ENCODE assay signal across 22 mouse cellular contexts in genomic region chr15:77293493-77293892, GRCm38 (mm10). TPM values are rescaled to one million over a fixed set of nuclear protein-coding genes. Genes with fewer than 3 reads are reported as not detected.
DNase-seq lines count a peak whose midpoint lies in the region; ATAC-seq and TF ChIP-seq lines count a peak whose summit lies in the region.
"Had no signal": no experiment of that assay in that cellular context is flagged by ENCODE, and none has a peak within 500 bp of the region (broad histone marks: within the 10 kb centered on the region; RNA-seq: fewer than 3 reads in every experiment).

No protein-coding gene starts in this region.

- peaks cover 23% of the 10 kb centered on the region for H3K4me1 ChIP-seq in hindbrain, embryonic 13.5 days (replicated peaks)
- no peaks in the 10 kb centered on the region for H3K4me1 ChIP-seq in hindbrain, postnatal 0 days (ENCODE audit: insufficient read depth, low read length)
- H3K4me1 ChIP-seq in lung, postnatal 0 days (ENCODE audit: insufficient read depth, low read depth, low read length): peaks cover 8% of the 10 kb centered on the region; the same call in 1 of the 2 replicates

- H3K9me3 ChIP-seq in hindbrain, embryonic 13.5 days: no peaks in the 10 kb centered on the region
- no peaks in the 10 kb centered on the region for H3K9me3 ChIP-seq in hindbrain, postnatal 0 days (ENCODE audit: low read length)
- no peaks in the 10 kb centered on the region for H3K9me3 ChIP-seq in lung, postnatal 0 days (ENCODE audit: low read length)
- H3K9me3 ChIP-seq: embryonic facial prominence, embryonic 12.5 days; embryonic facial prominence, embryonic 15.5 days; hindbrain, embryonic 10.5 days had no signal

- no peak for DNase-seq in hindbrain, postnatal 0 days (ENCODE audit: low spot score)
- DNase-seq in lung, postnatal 0 days (ENCODE audit: low spot score): peak; percentile 88
- no peak for DNase-seq in lung, postnatal 4 days
- DNase-seq in lung, postnatal 10 days: peak; percentile 31
- DNase-seq in spleen, postnatal 36 days (ENCODE audit: low spot score in 2 of 2): no peak
- no peak for DNase-seq in embryo, embryonic 11 days
- DNase-seq: adrenal gland, postnatal 10 days; adrenal gland, postnatal 36 days; cerebellum, adult 18-20 months; cerebellum, adult 9-10 months; forebrain, postnatal 0 days; gastrocnemius, postnatal 36 days; heart, postnatal 10 days; heart, postnatal 36 days had no signal

- TF ChIP-seq EP300 in lung, postnatal 0 days (IDR thresholded peaks at IDR 0.05): peak; percentile 97

- no peak for TF ChIP-seq CTCF in hindbrain, postnatal 0 days (IDR thresholded peaks at IDR 0.05; ENCODE audit: low read depth)
- no peak for TF ChIP-seq CTCF in lung, postnatal 0 days (IDR thresholded peaks at IDR 0.05)

- no peak for ATAC-seq in hindbrain, embryonic 13.5 days (ENCODE audit: low FRiP score)
- no peak for ATAC-seq in hindbrain, postnatal 0 days
- ATAC-seq in lung, postnatal 0 days: peak; percentile 91
- ATAC-seq: CD4-positive, CD25-positive, alpha-beta regulatory T cell, adult 4 months; forebrain, embryonic 14.5 days; forebrain, postnatal 0 days had no signal

- H3K27ac ChIP-seq in hindbrain, embryonic 13.5 days: 0 out of 2 replicates have a peak overlapping the region, but pooled peaks have one; percentile 0
- H3K27ac ChIP-seq in hindbrain, postnatal 0 days: no peak overlapping the region
- peak overlapping the region; percentile 78 for H3K27ac ChIP-seq in lung, postnatal 0 days (ENCODE audit: low read length)
- H3K27ac ChIP-seq: embryonic facial prominence, embryonic 12.5 days; hindbrain, embryonic 10.5 days; hindbrain, embryonic 14.5 days had no signal

- no peak overlapping the region for H3K9ac ChIP-seq in hindbrain, embryonic 13.5 days
- H3K9ac ChIP-seq in hindbrain, postnatal 0 days (replicated peaks; ENCODE audit: low read length): no peak overlapping the region
- no peak overlapping the region for H3K9ac ChIP-seq in lung, postnatal 0 days (replicated peaks; ENCODE audit: low read depth)
- H3K9ac ChIP-seq: embryonic facial prominence, embryonic 12.5 days; embryonic facial prominence, embryonic 15.5 days; forebrain, postnatal 0 days; hindbrain, embryonic 14.5 days had no signal

- WGBS in hindbrain, embryonic 13.5 days: 93% methylated on average over 3 of the region's 3 CpGs
- WGBS in hindbrain, postnatal 0 days: 91% methylated on average over 3 of the region's 3 CpGs
- WGBS in lung, postnatal 0 days: 41% methylated on average over 3 of the region's 3 CpGs

- no peak overlapping the region for H3K4me3 ChIP-seq in hindbrain, embryonic 13.5 days
- H3K4me3 ChIP-seq in hindbrain, postnatal 0 days (ENCODE audit: low read length): no peak overlapping the region
- no peak overlapping the region for H3K4me3 ChIP-seq in lung, postnatal 0 days (ENCODE audit: low read depth, low read length)
- H3K4me3 ChIP-seq: embryonic facial prominence, embryonic 12.5 days; embryonic facial prominence, embryonic 15.5 days; hindbrain, embryonic 10.5 days had no signal

- no peaks in the 10 kb centered on the region for H3K36me3 ChIP-seq in hindbrain, embryonic 13.5 days
- no peaks in the 10 kb centered on the region for H3K36me3 ChIP-seq in hindbrain, postnatal 0 days (ENCODE audit: insufficient read depth, low read length)
- H3K36me3 ChIP-seq in lung, postnatal 0 days (ENCODE audit: insufficient read depth, low read length): no peaks in the 10 kb centered on the region
- H3K36me3 ChIP-seq: embryonic facial prominence, embryonic 12.5 days; embryonic facial prominence, embryonic 15.5 days; hindbrain, embryonic 10.5 days had no signal

- H3K4me2 ChIP-seq in hindbrain, embryonic 13.5 days: no peak overlapping the region
- no peak overlapping the region for H3K4me2 ChIP-seq in hindbrain, postnatal 0 days (ENCODE audit: low read depth, low read length)
- no peak overlapping the region for H3K4me2 ChIP-seq in lung, postnatal 0 days (replicated peaks; ENCODE audit: low read depth, low read length)
- H3K4me2 ChIP-seq: embryonic facial prominence, embryonic 12.5 days; embryonic facial prominence, embryonic 15.5 days; heart, embryonic 11.5 days; hindbrain, embryonic 14.5 days had no signal

- H3K27me3 ChIP-seq in hindbrain, embryonic 13.5 days: no peaks in the 10 kb centered on the region
- H3K27me3 ChIP-seq in hindbrain, postnatal 0 days (ENCODE audit: insufficient read depth, low read length): no peaks in the 10 kb centered on the region
- H3K27me3 ChIP-seq in lung, postnatal 0 days (replicated peaks; ENCODE audit: insufficient read depth, low read length): no peaks in the 10 kb centered on the region
- H3K27me3 ChIP-seq: embryonic facial prominence, embryonic 12.5 days; embryonic facial prominence, embryonic 15.5 days had no signal

RNA-seq across cellular contexts. Expression of gene Rbfox2, which starts 13.3 kb away (rescaled TPM):
- 158 and 159 TPM in 2 replicates for polyA plus RNA-seq in hindbrain, embryonic 13.5 days (2015; fragmentation: Nextera tagmentation; extraction: Ambion mirVana)
- total RNA-seq in hindbrain, postnatal 0 days (2014; rRNA removed): 294 and 339 TPM in 2 replicates
- 84.1 and 91.9 TPM in 2 replicates for polyA plus RNA-seq in hindbrain, postnatal 0 days (2015; fragmentation: Nextera tagmentation; extraction: Ambion mirVana)
- 17.4 and 18.8 TPM in 2 replicates for polyA plus RNA-seq in lung, postnatal 0 days (2015; fragmentation: Nextera tagmentation; extraction: Ambion mirVana)
- polyA plus RNA-seq: CD4-positive, CD25-positive, alpha-beta regulatory T cell, adult 4 months had no signal

Comparison
In these comparisons a context has a peak if more than half of its experiments do, and no peak if none do; other contexts are left out.
1. DNase-seq: peak in lung, postnatal 0 days (single experiment) and lung, postnatal 10 days (single experiment); none in hindbrain, postnatal 0 days (single experiment), lung, postnatal 4 days (0 of 2), spleen, postnatal 36 days (0 of 2) and embryo, embryonic 11 days (single experiment).